Mouse (Mus musculus): ENCODE results near the gene Grin2d. TPM values are rescaled to one million over a fixed set of nuclear protein-coding genes. Genes with fewer than 3 reads are reported as not detected.

Gene Grin2d
- polyA plus RNA-seq, 1 experiment: 1.1 TPM

DNA sequence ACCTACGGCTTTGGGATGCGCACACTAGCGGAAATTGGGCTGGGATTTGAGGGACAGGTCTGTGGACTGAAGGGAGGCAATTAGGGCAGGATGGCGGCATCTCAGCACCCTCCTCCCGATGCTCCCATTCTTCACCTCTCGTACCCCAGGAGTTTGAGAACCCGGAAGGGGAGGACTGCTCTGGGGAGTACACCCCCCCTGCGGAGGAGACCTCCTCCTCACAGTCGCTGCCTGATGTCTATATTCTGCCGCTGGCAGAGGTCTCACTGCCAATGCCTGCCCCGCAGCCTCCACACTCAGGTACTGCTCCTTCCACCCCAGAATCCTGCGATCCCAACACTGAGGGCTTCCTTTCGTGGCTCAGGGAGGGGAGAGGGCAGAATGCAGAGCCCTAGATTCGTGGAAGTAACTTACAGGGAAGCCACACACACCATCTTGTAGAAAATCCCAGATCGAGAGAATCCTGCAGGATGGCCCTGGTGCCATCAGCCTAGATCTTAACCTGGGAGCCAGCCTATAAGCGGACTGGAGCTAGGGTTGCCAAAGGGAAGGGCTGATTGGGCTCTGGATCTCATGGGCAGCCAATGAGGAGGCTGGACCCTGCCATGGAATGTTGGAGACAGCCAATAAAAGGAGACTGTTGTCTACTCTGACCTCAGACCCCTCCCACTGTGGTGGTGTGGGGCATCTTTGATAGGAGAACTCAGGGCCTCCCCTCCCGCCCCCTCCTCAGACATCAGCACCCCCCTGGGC is 91.3 kb downstream of the Grin2d start:
- H3K4me3 ChIP-seq (ENCODE audit: control insufficient read depth, insufficient read depth, low read length): no peak overlapping the region
- H3K27me3 ChIP-seq (ENCODE audit: control insufficient read depth, insufficient read depth, low read length): peaks cover 10% of the 10 kb centered on the region; the same call in 1 of the 2 replicates

GRCm38 (mm10) chr7:45786136-45786578 is 92.0 kb downstream of the Grin2d start:
- TF ChIP-seq POLR2A (IDR thresholded peaks at IDR 0.05; ENCODE audit: control insufficient read depth, extremely low read depth, insufficient read depth, low read length, poor library complexity): no peak
- TF ChIP-seq CTCF (IDR thresholded peaks at IDR 0.05; ENCODE audit: borderline replicate concordance, control insufficient read depth, extremely low read depth, insufficient read depth, low read length, poor library complexity): no peak
- Histone ChIP-seq H3K4me1 (replicated peaks; ENCODE audit: control insufficient read depth, insufficient read depth, low read length) (peaks cover 19% of the 10 kb centered on the region), H3K27ac (ENCODE audit: control insufficient read depth, insufficient read depth, low read length) (no peak overlapping the region), H3K27me3 (ENCODE audit: control insufficient read depth, insufficient read depth, low read length) (peaks cover 10% of the 10 kb centered on the region; the same call in 1 of the 2 replicates), H3K4me3 (ENCODE audit: control insufficient read depth, insufficient read depth, low read length) (no peak overlapping the region), H3K36me3 (ENCODE audit: control insufficient read depth, insufficient read depth, low read length) (no peaks in the 10 kb centered on the region)
- no peak for DNase-seq
- 12% methylated on average over 14 of the region's 14 CpGs for WGBS

More for the DNA sequence above, 91.3 kb downstream of the Grin2d start:
- Histone ChIP-seq H3K27ac (ENCODE audit: control insufficient read depth, insufficient read depth, low read length) (no peak overlapping the region), H3K4me1 (replicated peaks; ENCODE audit: control insufficient read depth, insufficient read depth, low read length) (peaks cover 21% of the 10 kb centered on the region), H3K36me3 (ENCODE audit: control insufficient read depth, insufficient read depth, low read length) (no peaks in the 10 kb centered on the region)
- DNase-seq: no peak
- 32% methylated on average over 17 of the region's 17 CpGs for WGBS
- TF ChIP-seq POLR2A (IDR thresholded peaks at IDR 0.05; ENCODE audit: control insufficient read depth, extremely low read depth, insufficient read depth, low read length, poor library complexity): no peak
- TF ChIP-seq CTCF (IDR thresholded peaks at IDR 0.05; ENCODE audit: borderline replicate concordance, control insufficient read depth, extremely low read depth, insufficient read depth, low read length, poor library complexity): no peak

- WGBS: 7% methylated on average over 40 of the region's 42 CpGs
- Histone ChIP-seq H3K36me3 (ENCODE audit: control insufficient read depth, insufficient read depth, low read length) (no peaks in the 10 kb centered on the region), H3K4me1 (replicated peaks; ENCODE audit: control insufficient read depth, insufficient read depth, low read length) (peaks cover 19% of the 10 kb centered on the region), H3K27ac (ENCODE audit: control insufficient read depth, insufficient read depth, low read length) (no peak overlapping the region), H3K4me3 (ENCODE audit: control insufficient read depth, insufficient read depth, low read length) (no peak overlapping the region), H3K27me3 (ENCODE audit: control insufficient read depth, insufficient read depth, low read length) (peaks cover 10% of the 10 kb centered on the region; the same call in 1 of the 2 replicates)
- DNase-seq: no peak
- no peak for TF ChIP-seq POLR2A (IDR thresholded peaks at IDR 0.05; ENCODE audit: control insufficient read depth, extremely low read depth, insufficient read depth, low read length, poor library complexity)
- no peak for TF ChIP-seq CTCF (IDR thresholded peaks at IDR 0.05; ENCODE audit: borderline replicate concordance, control insufficient read depth, extremely low read depth, insufficient read depth, low read length, poor library complexity)
These were observed 92.6 kb downstream of the Grin2d start for GRCm38 (mm10) chr7:45785388-45786135.

- WGBS: 35% methylated on average over 19 of the region's 20 CpGs
- Histone ChIP-seq H3K36me3 (ENCODE audit: control insufficient read depth, insufficient read depth, low read length) (no peaks in the 10 kb centered on the region), H3K27me3 (ENCODE audit: control insufficient read depth, insufficient read depth, low read length) (peaks cover 10% of the 10 kb centered on the region; the same call in 1 of the 2 replicates), H3K27ac (ENCODE audit: control insufficient read depth, insufficient read depth, low read length) (no peak within 1 kb of the TSS), H3K4me1 (replicated peaks; ENCODE audit: control insufficient read depth, insufficient read depth, low read length) (peaks cover 21% of the 10 kb centered on the region), H3K4me3 (ENCODE audit: control insufficient read depth, insufficient read depth, low read length) (peak within 1 kb of the TSS; percentile 64)
- TF ChIP-seq POLR2A (IDR thresholded peaks at IDR 0.05; ENCODE audit: control insufficient read depth, extremely low read depth, insufficient read depth, low read length, poor library complexity) (no peak), CTCF (IDR thresholded peaks at IDR 0.05; ENCODE audit: borderline replicate concordance, control insufficient read depth, extremely low read depth, insufficient read depth, low read length, poor library complexity) (no peak)
- DNase-seq: no peak
These were observed 93.4 kb downstream of the Grin2d start, which contains the start of gene Sult2b1 for GRCm38 (mm10) chr7:45784524-45785372. Gene Sult2b1 (minus strand): TSS chr7:45784669.

GRCm38 (mm10) chr7:45783511-45784091 is 94.6 kb downstream of the Grin2d start, which contains the start of gene Lmtk3:
Gene Lmtk3 (plus strand): TSS chr7:45783738.
- WGBS: 2% methylated on average over 38 of the region's 38 CpGs
- Histone ChIP-seq H3K27ac (ENCODE audit: control insufficient read depth, insufficient read depth, low read length) (no peak within 1 kb of the TSS), H3K36me3 (ENCODE audit: control insufficient read depth, insufficient read depth, low read length) (no peaks in the 10 kb centered on the region), H3K4me1 (replicated peaks; ENCODE audit: control insufficient read depth, insufficient read depth, low read length) (peaks cover 31% of the 10 kb centered on the region), H3K27me3 (ENCODE audit: control insufficient read depth, insufficient read depth, low read length) (peaks cover 10% of the 10 kb centered on the region; the same call in 1 of the 2 replicates), H3K4me3 (ENCODE audit: control insufficient read depth, insufficient read depth, low read length) (peak within 1 kb of the TSS; percentile 64)
- TF ChIP-seq POLR2A (IDR thresholded peaks at IDR 0.05; ENCODE audit: control insufficient read depth, extremely low read depth, insufficient read depth, low read length, poor library complexity): 0 out of 2 replicates have a peak, but pooled peaks have one; percentile 27
- no peak for TF ChIP-seq CTCF (IDR thresholded peaks at IDR 0.05; ENCODE audit: borderline replicate concordance, control insufficient read depth, extremely low read depth, insufficient read depth, low read length, poor library complexity)
- peak; percentile 51 for DNase-seq
